Mouse (Mus musculus) forebrain, embryonic 10.5 days (tissue): ENCODE data around the gene Tspan9. TPM values are rescaled to one million over a fixed set of nuclear protein-coding genes. Genes with fewer than 3 reads are reported as not detected.

Experiments used
- DNase-seq: peaks from one replicate; pipeline ENCODE4 v3.0.0-alpha.2; 2017; ENCODE audit warnings: low spot score; ENCODE audit errors: extremely low spot score
- H3K27ac ChIP-seq: fragments of 300-500 bp; sonication (generic); 2 replicates; pipeline ENCODE4 v1.5.1; 2016; ENCODE audit warnings: mild to moderate bottlenecking
- H3K27me3 ChIP-seq: fragments of 300-500 bp; sonication (generic); 2 replicates; pipeline ENCODE4 v1.6.1; 2016; ENCODE audit warnings: mild to moderate bottlenecking; ENCODE audit not compliant: poor library complexity, severe bottlenecking
- H3K36me3 ChIP-seq: fragments of 300-500 bp; sonication (generic); replicated peaks from 2 replicates; pipeline ENCODE4 v1.6.1; 2016; ENCODE audit warnings: mild to moderate bottlenecking, moderate library complexity
- H3K4me1 ChIP-seq: fragments of 300-500 bp; sonication (generic); 2 replicates; pipeline ENCODE4 v1.6.1; 2016
- H3K4me3 ChIP-seq: fragments of 300-500 bp; sonication (generic); 2 replicates; pipeline ENCODE4 v1.5.1; 2016; ENCODE audit warnings: mild to moderate bottlenecking, moderate library complexity
- H3K9me3 ChIP-seq: fragments of 300-500 bp; sonication (generic); 2 replicates; pipeline ENCODE4 v1.6.1; 2016; ENCODE audit warnings: mild to moderate bottlenecking, moderate library complexity
- WGBS: fragments of 180-500 bp; shearing (Covaris S2); methylation state at CpG from one replicate; pipeline ENCODE4 v1.1.7; 2016; 5-methylcytosine and 5-hydroxymethylcytosine counted together
- polyA plus RNA-seq: library from polyadenylated mRNA; unstranded; fragments of >200 nt; fragmentation: Nextera tagmentation; extraction: Ambion mirVana; gene quantifications from 2 replicates; pipeline ENCODE4 v1.2.1, GENCODE M21; 2016

Gene Tspan9
- polyA plus RNA-seq, 1 experiment from 2014 or later: 39.4 TPM

GRCm38 (mm10) chr6:128022207-128022606 lies 121.2 kb downstream of the Tspan9 start:
- Histone ChIP-seq H3K4me1 (peaks cover 47% of the 10 kb centered on the region), H3K4me3 (no peak overlapping the region), H3K27me3 (peaks cover 41% of the 10 kb centered on the region), H3K9me3 (no peaks in the 10 kb centered on the region), H3K27ac (peak overlapping the region; percentile 78), H3K36me3 (no peaks in the 10 kb centered on the region)
- no peak for DNase-seq
- WGBS: 26% methylated on average over 6 of the region's 6 CpGs

GRCm38 (mm10) chr6:128021931-128022202 lies 121.5 kb downstream of the Tspan9 start:
- Histone ChIP-seq H3K4me1 (peaks cover 47% of the 10 kb centered on the region), H3K36me3 (no peaks in the 10 kb centered on the region), H3K27me3 (peaks cover 41% of the 10 kb centered on the region), H3K27ac (peak overlapping the region; percentile 78), H3K4me3 (no peak overlapping the region), H3K9me3 (no peaks in the 10 kb centered on the region)
- WGBS: 55% methylated on average over 5 of the region's 5 CpGs
- DNase-seq: no peak

GRCm38 (mm10) chr6:128021106-128021930 lies 122.1 kb downstream of the Tspan9 start:
- Histone ChIP-seq H3K9me3 (no peaks in the 10 kb centered on the region), H3K36me3 (no peaks in the 10 kb centered on the region), H3K4me3 (no peak overlapping the region), H3K27ac (peak overlapping the region; percentile 78), H3K4me1 (peaks cover 47% of the 10 kb centered on the region), H3K27me3 (peaks cover 41% of the 10 kb centered on the region)
- 32% methylated on average over 8 of the region's 10 CpGs for WGBS
- DNase-seq: no peak

- H3K27ac ChIP-seq: peak overlapping the region; percentile 60
- H3K36me3 ChIP-seq: no peaks in the 10 kb centered on the region
- DNase-seq: no peak
- H3K9me3 ChIP-seq: no peaks in the 10 kb centered on the region
- H3K4me1 ChIP-seq: peaks cover 52% of the 10 kb centered on the region
- peaks cover 41% of the 10 kb centered on the region for H3K27me3 ChIP-seq
- peak overlapping the region; percentile 19; the same call in 1 of the 2 replicates for H3K4me3 ChIP-seq
- 10% methylated on average over 8 of the region's 8 CpGs for WGBS
Measured at GRCm38 (mm10) chr6:128020521-128021057, 122.8 kb downstream of the Tspan9 start.

GRCm38 (mm10) chr6:128020053-128020452 lies 123.3 kb downstream of the Tspan9 start:
- 41% methylated on average over 4 of the region's 4 CpGs for WGBS
- H3K4me1 ChIP-seq: peaks cover 54% of the 10 kb centered on the region
- 0 out of 2 replicates have a peak overlapping the region, but pooled peaks have one; percentile 19 for H3K4me3 ChIP-seq
- H3K27me3 ChIP-seq: peaks cover 41% of the 10 kb centered on the region
- H3K27ac ChIP-seq: peak overlapping the region; percentile 60; the same call in 1 of the 2 replicates
- H3K9me3 ChIP-seq: no peaks in the 10 kb centered on the region
- no peaks in the 10 kb centered on the region for H3K36me3 ChIP-seq
- no peak for DNase-seq

- H3K4me3 ChIP-seq: no peak overlapping the region
- no peak for DNase-seq
- H3K27me3 ChIP-seq: peaks cover 41% of the 10 kb centered on the region
- no peaks in the 10 kb centered on the region for H3K9me3 ChIP-seq
- H3K27ac ChIP-seq: no peak overlapping the region
- peaks cover 54% of the 10 kb centered on the region for H3K4me1 ChIP-seq
- 78% methylated on average over 7 of the region's 7 CpGs for WGBS
- no peaks in the 10 kb centered on the region for H3K36me3 ChIP-seq
Measured at GRCm38 (mm10) chr6:128019119-128019518, 124.3 kb downstream of the Tspan9 start.

- Histone ChIP-seq H3K9me3 (no peaks in the 10 kb centered on the region), H3K4me3 (no peak overlapping the region), H3K27me3 (peaks cover 8% of the 10 kb centered on the region; the same call in 1 of the 2 replicates), H3K27ac (no peak overlapping the region), H3K36me3 (no peaks in the 10 kb centered on the region), H3K4me1 (peaks cover 38% of the 10 kb centered on the region)
- 89% methylated on average over 7 of the region's 7 CpGs for WGBS
- no peak for DNase-seq
Measured at GRCm38 (mm10) chr6:128015304-128015703, 128.1 kb downstream of the Tspan9 start.

GRCm38 (mm10) chr6:128011781-128012180 lies 131.6 kb downstream of the Tspan9 start:
- H3K9me3 ChIP-seq: no peaks in the 10 kb centered on the region
- no peak for DNase-seq
- peaks cover 54% of the 10 kb centered on the region for H3K4me1 ChIP-seq
- H3K4me3 ChIP-seq: no peak overlapping the region
- WGBS: 82% methylated on average over 17 of the region's 17 CpGs
- H3K27me3 ChIP-seq: no peaks in the 10 kb centered on the region; the same call in 1 of the 2 replicates
- no peaks in the 10 kb centered on the region for H3K36me3 ChIP-seq
- H3K27ac ChIP-seq: 0 out of 2 replicates have a peak overlapping the region, but pooled peaks have one; percentile 15

- Histone ChIP-seq H3K4me3 (no peak overlapping the region), H3K9me3 (no peaks in the 10 kb centered on the region), H3K4me1 (peaks cover 61% of the 10 kb centered on the region), H3K27me3 (no peaks in the 10 kb centered on the region; the same call in 1 of the 2 replicates), H3K27ac (peak overlapping the region; percentile 67), H3K36me3 (no peaks in the 10 kb centered on the region)
- DNase-seq: no peak
- 77% methylated on average over 13 of the region's 13 CpGs for WGBS
Measured at GRCm38 (mm10) chr6:128011071-128011477, 132.3 kb downstream of the Tspan9 start.

- no peak for DNase-seq
- H3K36me3 ChIP-seq: no peaks in the 10 kb centered on the region
- H3K4me1 ChIP-seq: peaks cover 58% of the 10 kb centered on the region
- no peaks in the 10 kb centered on the region; the same call in 1 of the 2 replicates for H3K27me3 ChIP-seq
- peak overlapping the region; percentile 67 for H3K27ac ChIP-seq
- H3K4me3 ChIP-seq: no peak overlapping the region
- H3K9me3 ChIP-seq: no peaks in the 10 kb centered on the region
- 56% methylated on average over 11 of the region's 11 CpGs for WGBS
Measured at GRCm38 (mm10) chr6:128010135-128010971, 133.0 kb downstream of the Tspan9 start.

- 81% methylated on average over 5 of the region's 5 CpGs for WGBS
- no peak overlapping the region for H3K4me3 ChIP-seq
- no peaks in the 10 kb centered on the region for H3K36me3 ChIP-seq
- H3K4me1 ChIP-seq: peaks cover 69% of the 10 kb centered on the region
- no peak overlapping the region for H3K27ac ChIP-seq
- no peak for DNase-seq
- no peaks in the 10 kb centered on the region; the same call in 1 of the 2 replicates for H3K27me3 ChIP-seq
- no peaks in the 10 kb centered on the region for H3K9me3 ChIP-seq
Measured at GRCm38 (mm10) chr6:128007982-128008562, 135.3 kb downstream of the Tspan9 start.

GRCm38 (mm10) chr6:128007241-128007701 lies 136.1 kb downstream of the Tspan9 start:
- Histone ChIP-seq H3K36me3 (no peaks in the 10 kb centered on the region), H3K4me3 (no peak overlapping the region), H3K4me1 (peaks cover 71% of the 10 kb centered on the region), H3K27ac (no peak overlapping the region), H3K9me3 (no peaks in the 10 kb centered on the region), H3K27me3 (no peaks in the 10 kb centered on the region; the same call in 1 of the 2 replicates)
- WGBS: 88% methylated on average over 12 of the region's 12 CpGs
- DNase-seq: no peak
